Mouse (Mus musculus): ENCODE data around the gene Rpl23a. TPM values are rescaled to one million over a fixed set of nuclear protein-coding genes. Genes with fewer than 3 reads are reported as not detected.

The Rpl23a gene
- polyA plus RNA-seq, 1 experiment from 2014 or later = 1,245 TPM

DNA sequence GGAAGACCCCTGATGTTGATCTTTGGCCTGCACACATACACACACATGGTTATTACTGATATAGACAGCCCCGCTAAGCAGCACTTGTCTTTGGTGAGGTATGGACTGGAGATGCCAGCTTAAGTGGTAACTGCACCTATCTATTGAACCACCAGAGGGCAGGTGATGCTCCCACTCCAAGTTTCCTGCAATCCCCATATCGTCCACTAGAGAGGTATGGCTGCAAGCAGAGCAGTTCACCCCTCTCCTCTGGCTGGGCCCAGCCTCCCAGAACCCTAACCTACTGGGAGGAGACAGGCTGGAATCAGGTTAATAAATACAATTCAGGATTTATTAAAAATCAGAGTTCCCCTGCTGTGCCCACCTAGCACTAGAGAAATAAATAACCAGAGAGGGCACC is 24.3 kb downstream of the Rpl23a start:
- Histone ChIP-seq H3K9ac (ENCODE audit: low read length) (no peak overlapping the region), H3K9me3 (ENCODE audit: control insufficient read depth, low read length) (no peaks in the 10 kb centered on the region), H3K4me3 (ENCODE audit: low read depth, low read length) (no peak overlapping the region), H3K4me2 (no peak overlapping the region), H3K36me3 (ENCODE audit: control insufficient read depth, insufficient read depth, low read length) (peaks cover 37% of the 10 kb centered on the region), H3K27me3 (ENCODE audit: control insufficient read depth, insufficient read depth, low read length) (no peaks in the 10 kb centered on the region), H3K4me1 (ENCODE audit: control insufficient read depth, insufficient read depth, low read length) (peaks cover 19% of the 10 kb centered on the region), H3K27ac (ENCODE audit: low read depth, low read length) (no peak overlapping the region)
- DNase-seq (ENCODE audit: low spot score, missing footprints) = peak; percentile 97
- WGBS = 37% methylated on average over 2 of the region's 2 CpGs
- ATAC-seq (ENCODE audit: low FRiP score) = peak; percentile 36

DNA sequence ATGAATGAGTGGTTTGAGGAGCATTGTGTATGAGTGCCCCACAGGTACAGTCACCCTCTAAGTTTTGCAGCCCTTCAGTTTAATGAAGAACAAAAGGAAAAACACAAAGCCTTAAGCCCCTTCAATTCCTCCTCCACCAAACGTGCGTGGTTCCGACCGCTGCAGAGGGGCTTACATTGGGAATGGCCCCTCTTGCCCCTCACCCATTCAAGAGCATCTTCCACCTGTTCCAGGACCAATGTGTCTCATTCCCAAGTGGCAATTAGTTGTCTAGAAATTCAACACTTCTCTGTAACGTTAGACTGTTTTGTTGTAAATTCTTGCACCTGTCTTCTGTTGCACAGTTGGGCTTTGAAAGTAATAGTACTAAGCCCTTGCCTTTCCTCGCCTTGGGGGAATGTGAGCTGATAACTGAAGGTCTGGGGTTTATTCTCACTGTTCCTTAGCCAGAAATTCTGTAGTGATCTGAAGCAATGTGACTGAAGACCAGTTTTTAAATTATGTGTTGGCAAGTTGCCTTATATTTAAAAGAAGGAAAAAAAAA is 27.2 kb downstream of the Rpl23a start:
- no peak overlapping the region for H3K4me3 ChIP-seq (ENCODE audit: low read depth, low read length)
- no peak overlapping the region for H3K4me2 ChIP-seq
- DNase-seq (ENCODE audit: low spot score, missing footprints) (no peak), ATAC-seq (ENCODE audit: low FRiP score) (no peak)
- no peaks in the 10 kb centered on the region for H3K27me3 ChIP-seq (ENCODE audit: control insufficient read depth, insufficient read depth, low read length)
- no peaks in the 10 kb centered on the region for H3K4me1 ChIP-seq (ENCODE audit: control insufficient read depth, insufficient read depth, low read length)
- no peak overlapping the region for H3K9ac ChIP-seq (ENCODE audit: low read length)
- no peak overlapping the region for H3K27ac ChIP-seq (ENCODE audit: low read depth, low read length)
- H3K9me3 ChIP-seq (ENCODE audit: control insufficient read depth, low read length) = no peaks in the 10 kb centered on the region
- WGBS = 76% methylated on average over 6 of the region's 6 CpGs
- H3K36me3 ChIP-seq (ENCODE audit: control insufficient read depth, insufficient read depth, low read length) = peaks cover 30% of the 10 kb centered on the region

DNA sequence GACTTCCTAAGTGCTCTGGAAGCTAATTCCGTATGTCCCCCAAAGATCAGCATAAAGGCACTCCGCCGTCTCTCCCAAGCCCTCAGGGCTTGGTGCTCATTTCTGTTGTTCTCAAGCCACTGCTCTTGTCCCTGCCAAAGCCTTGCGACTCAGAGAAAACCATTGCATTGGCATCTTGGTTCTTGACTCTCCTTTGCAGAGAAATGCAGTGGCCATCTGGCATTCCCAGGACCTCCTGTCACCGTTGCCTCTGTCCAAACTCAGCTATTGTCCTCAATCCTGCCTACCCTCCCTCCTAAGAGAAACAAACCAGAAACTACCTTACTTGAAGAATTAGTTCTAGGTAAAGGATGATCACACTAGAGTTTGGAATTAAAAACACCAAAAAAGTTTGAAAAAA is 27.7 kb downstream of the Rpl23a start:
- Histone ChIP-seq H3K4me2 (no peak overlapping the region), H3K36me3 (ENCODE audit: control insufficient read depth, insufficient read depth, low read length) (peaks cover 26% of the 10 kb centered on the region), H3K4me3 (ENCODE audit: low read depth, low read length) (no peak overlapping the region), H3K27ac (ENCODE audit: low read depth, low read length) (no peak overlapping the region), H3K9ac (ENCODE audit: low read length) (no peak overlapping the region), H3K4me1 (ENCODE audit: control insufficient read depth, insufficient read depth, low read length) (no peaks in the 10 kb centered on the region), H3K9me3 (ENCODE audit: control insufficient read depth, low read length) (no peaks in the 10 kb centered on the region), H3K27me3 (ENCODE audit: control insufficient read depth, insufficient read depth, low read length) (no peaks in the 10 kb centered on the region)
- no peak for ATAC-seq (ENCODE audit: low FRiP score)
- DNase-seq (ENCODE audit: low spot score, missing footprints) = no peak
- 87% methylated on average over 5 of the region's 5 CpGs for WGBS

DNA sequence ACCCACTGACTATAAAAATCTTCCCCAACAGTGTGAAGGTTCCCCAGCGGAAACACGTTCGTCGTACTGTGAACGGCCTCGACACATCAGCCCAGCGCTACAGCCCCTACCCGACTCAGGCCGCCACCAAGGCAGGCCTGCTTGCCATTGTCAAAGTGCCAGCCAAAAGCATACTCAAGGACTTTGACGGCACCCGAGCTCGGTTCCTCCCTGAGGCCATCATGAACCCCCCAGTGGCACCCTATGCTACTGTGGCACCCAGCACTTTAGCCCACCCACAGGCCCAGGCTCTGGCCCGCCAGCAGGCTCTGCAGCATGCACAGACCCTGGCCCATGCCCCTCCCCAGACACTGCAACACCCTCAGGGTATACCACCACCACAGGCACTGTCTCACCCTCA is 29.6 kb downstream of the Rpl23a start:
- H3K4me1 ChIP-seq (ENCODE audit: control insufficient read depth, insufficient read depth, low read length) = no peaks in the 10 kb centered on the region
- DNase-seq (ENCODE audit: low spot score, missing footprints) (no peak), ATAC-seq (ENCODE audit: low FRiP score) (0 out of 2 replicates have a peak, but pooled peaks have one; percentile 22)
- no peaks in the 10 kb centered on the region for H3K9me3 ChIP-seq (ENCODE audit: control insufficient read depth, low read length)
- no peak overlapping the region for H3K27ac ChIP-seq (ENCODE audit: low read depth, low read length)
- H3K36me3 ChIP-seq (ENCODE audit: control insufficient read depth, insufficient read depth, low read length) = peaks cover 22% of the 10 kb centered on the region; the same call in 1 of the 2 replicates
- H3K9ac ChIP-seq (ENCODE audit: low read length) = no peak overlapping the region
- no peak overlapping the region for H3K4me2 ChIP-seq
- 92% methylated on average over 13 of the region's 13 CpGs for WGBS
- no peak overlapping the region for H3K4me3 ChIP-seq (ENCODE audit: low read depth, low read length)
- no peaks in the 10 kb centered on the region for H3K27me3 ChIP-seq (ENCODE audit: control insufficient read depth, insufficient read depth, low read length)

- Histone ChIP-seq H3K4me3 (ENCODE audit: low read depth, low read length) (no peak overlapping the region), H3K4me1 (ENCODE audit: control insufficient read depth, insufficient read depth, low read length) (no peaks in the 10 kb centered on the region), H3K9me3 (ENCODE audit: control insufficient read depth, low read length) (no peaks in the 10 kb centered on the region), H3K27me3 (ENCODE audit: control insufficient read depth, insufficient read depth, low read length) (no peaks in the 10 kb centered on the region), H3K27ac (ENCODE audit: low read depth, low read length) (no peak overlapping the region), H3K36me3 (ENCODE audit: control insufficient read depth, insufficient read depth, low read length) (peaks cover 12% of the 10 kb centered on the region; the same call in 1 of the 2 replicates), H3K4me2 (no peak overlapping the region), H3K9ac (ENCODE audit: low read length) (no peak overlapping the region)
- ATAC-seq (ENCODE audit: low FRiP score) = no peak
- 79% methylated on average over 9 of the region's 9 CpGs for WGBS
- no peak for DNase-seq (ENCODE audit: low spot score, missing footprints)
These were observed 30.8 kb downstream of the Rpl23a start for GRCm38 (mm10) chr11:78152299-78153231.

DNA sequence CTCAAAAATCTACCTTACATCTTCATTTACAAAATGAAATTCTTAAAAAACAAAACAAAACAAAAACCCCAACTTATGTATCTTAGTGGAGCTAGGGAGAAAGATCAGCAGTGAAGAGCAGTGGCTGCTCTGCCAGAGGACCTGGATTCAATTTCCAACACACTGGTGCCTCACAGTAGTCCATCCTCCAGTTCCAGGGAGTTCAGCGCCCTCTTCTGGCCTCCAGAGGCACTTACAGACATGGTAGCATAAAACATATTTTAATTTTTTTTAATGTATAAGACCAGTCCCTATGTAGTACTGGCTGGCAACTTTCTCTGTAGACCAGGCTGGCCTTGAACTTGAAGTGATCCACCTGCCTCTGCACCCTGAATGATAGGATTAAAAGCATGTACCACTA is 32.2 kb downstream of the Rpl23a start:
- Histone ChIP-seq H3K4me3 (ENCODE audit: low read depth, low read length) (no peak overlapping the region), H3K4me2 (no peak overlapping the region), H3K9ac (ENCODE audit: low read length) (no peak overlapping the region), H3K27me3 (ENCODE audit: control insufficient read depth, insufficient read depth, low read length) (no peaks in the 10 kb centered on the region), H3K9me3 (ENCODE audit: control insufficient read depth, low read length) (no peaks in the 10 kb centered on the region), H3K36me3 (ENCODE audit: control insufficient read depth, insufficient read depth, low read length) (peaks cover 14% of the 10 kb centered on the region), H3K27ac (ENCODE audit: low read depth, low read length) (no peak overlapping the region), H3K4me1 (ENCODE audit: control insufficient read depth, insufficient read depth, low read length) (no peaks in the 10 kb centered on the region)
- DNase-seq (ENCODE audit: low spot score, missing footprints) = no peak
- ATAC-seq (ENCODE audit: low FRiP score) = no peak
- WGBS = 41% methylated on average over 1 of the region's 1 CpGs

GRCm38 (mm10) chr11:78146707-78147543 is 36.5 kb downstream of the Rpl23a start:
- Histone ChIP-seq H3K36me3 (ENCODE audit: control insufficient read depth, insufficient read depth, low read length) (peaks cover 7% of the 10 kb centered on the region), H3K27ac (ENCODE audit: low read depth, low read length) (no peak overlapping the region), H3K9ac (ENCODE audit: low read length) (no peak overlapping the region), H3K4me1 (ENCODE audit: control insufficient read depth, insufficient read depth, low read length) (no peaks in the 10 kb centered on the region), H3K4me2 (no peak overlapping the region), H3K27me3 (ENCODE audit: control insufficient read depth, insufficient read depth, low read length) (no peaks in the 10 kb centered on the region), H3K9me3 (ENCODE audit: control insufficient read depth, low read length) (no peaks in the 10 kb centered on the region), H3K4me3 (ENCODE audit: low read depth, low read length) (no peak overlapping the region)
- DNase-seq (ENCODE audit: low spot score, missing footprints) = no peak
- no peak for ATAC-seq (ENCODE audit: low FRiP score)
- WGBS = 94% methylated on average over 6 of the region's 6 CpGs

DNA sequence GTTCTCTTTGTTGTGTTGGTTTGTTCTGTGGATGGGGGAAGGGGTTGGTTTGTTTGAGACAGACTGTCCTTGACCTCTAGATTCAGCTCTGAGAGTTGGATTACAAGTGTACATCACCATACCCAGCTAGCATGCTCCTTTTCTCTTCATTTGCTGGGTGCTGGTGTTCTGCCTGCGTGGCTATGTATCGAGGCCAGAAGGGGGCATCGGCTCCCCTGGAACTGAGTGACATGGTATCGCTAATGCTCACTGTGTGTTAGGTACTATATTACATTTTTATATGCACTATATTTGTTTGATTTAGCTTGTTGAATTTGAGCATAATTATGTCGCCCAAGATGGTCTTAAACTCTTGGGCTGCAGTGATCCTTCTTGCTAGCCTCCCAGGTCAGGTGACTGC is 37.2 kb downstream of the Rpl23a start:
- Histone ChIP-seq H3K36me3 (ENCODE audit: control insufficient read depth, insufficient read depth, low read length) (peaks cover 7% of the 10 kb centered on the region), H3K4me3 (ENCODE audit: low read depth, low read length) (no peak overlapping the region), H3K4me1 (ENCODE audit: control insufficient read depth, insufficient read depth, low read length) (no peaks in the 10 kb centered on the region), H3K4me2 (no peak overlapping the region), H3K9ac (ENCODE audit: low read length) (no peak overlapping the region), H3K9me3 (ENCODE audit: control insufficient read depth, low read length) (no peaks in the 10 kb centered on the region), H3K27ac (ENCODE audit: low read depth, low read length) (no peak overlapping the region), H3K27me3 (ENCODE audit: control insufficient read depth, insufficient read depth, low read length) (no peaks in the 10 kb centered on the region)
- ATAC-seq (ENCODE audit: low FRiP score) (no peak), DNase-seq (ENCODE audit: low spot score, missing footprints) (no peak)
- 87% methylated on average over 5 of the region's 5 CpGs for WGBS

All from midbrain, embryonic 11.5 days (tissue).